Mouse (Mus musculus): ENCODE results near the gene Glyctk.

- TF ChIP-seq CTCF (IDR thresholded peaks at IDR 0.05; ENCODE audit: low read depth, low read length) (no peak), GATA1 (IDR thresholded peaks at IDR 0.05; ENCODE audit: borderline replicate concordance, low read length) (no peak), TAL1 (conservative IDR thresholded peaks at IDR 0.05; ENCODE audit: low read depth, low read length) (no peak), POLR2AphosphoS5 (IDR thresholded peaks at IDR 0.05; ENCODE audit: insufficient replicate concordance, low read depth, low read length) (no peak)
Measured at GRCm38 (mm10) chr9:106202819-106203636, 45.1 kb upstream of the Glyctk start, which contains the start of gene Twf2.
